Mouse (Mus musculus) Muller cell, postnatal 12 days (primary cell): ENCODE results near the gene Tmtc1.

ENCODE experiments used
- DNase-seq: peaks from one replicate; pipeline ENCODE4 v3.0.0-alpha.2; 2015; ENCODE audit errors: inconsistent ontology term

Gene Tmtc1

DNA sequence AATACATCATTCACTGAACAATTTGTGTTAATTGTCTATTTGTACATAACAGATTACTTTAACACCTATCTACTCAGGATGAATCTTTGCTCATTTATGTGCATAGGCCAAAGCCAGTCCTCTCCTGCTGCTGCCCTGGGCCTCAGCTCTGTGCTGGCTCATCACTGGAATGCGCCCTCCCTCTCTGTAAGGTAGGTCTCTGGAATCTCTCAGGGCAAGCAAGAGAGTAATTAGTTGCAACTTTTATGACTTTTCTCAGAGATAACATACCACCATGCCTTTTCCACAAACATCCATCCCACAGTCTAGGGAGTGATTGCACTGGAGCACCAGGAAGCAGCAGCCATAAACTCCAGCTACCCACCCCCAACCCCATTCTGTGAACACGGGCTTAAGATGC is 70.7 kb downstream of the Tmtc1 start:
- no peak for DNase-seq

DNA sequence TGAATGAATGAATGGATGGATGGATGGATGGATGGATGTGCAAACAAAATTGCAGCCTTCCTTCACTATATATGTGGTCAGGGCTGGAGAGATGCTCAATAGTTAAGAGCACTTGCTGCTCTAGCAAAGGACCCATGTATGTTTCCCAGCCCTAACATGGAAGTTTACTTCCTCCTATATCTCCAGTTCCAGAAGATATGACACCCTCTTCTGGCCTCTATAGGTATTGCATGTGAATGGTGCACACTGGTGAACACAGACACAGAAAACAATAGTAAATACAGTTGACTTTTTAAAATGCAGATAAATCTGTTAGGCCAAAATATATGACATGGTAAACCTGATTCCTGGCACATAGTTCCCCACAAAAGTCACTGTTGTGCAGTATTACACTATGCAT is 73.0 kb downstream of the Tmtc1 start:
- DNase-seq: no peak

- no peak for DNase-seq
Observed at GRCm38 (mm10) chr6:148367094-148367539, 77.1 kb downstream of the Tmtc1 start.

DNA sequence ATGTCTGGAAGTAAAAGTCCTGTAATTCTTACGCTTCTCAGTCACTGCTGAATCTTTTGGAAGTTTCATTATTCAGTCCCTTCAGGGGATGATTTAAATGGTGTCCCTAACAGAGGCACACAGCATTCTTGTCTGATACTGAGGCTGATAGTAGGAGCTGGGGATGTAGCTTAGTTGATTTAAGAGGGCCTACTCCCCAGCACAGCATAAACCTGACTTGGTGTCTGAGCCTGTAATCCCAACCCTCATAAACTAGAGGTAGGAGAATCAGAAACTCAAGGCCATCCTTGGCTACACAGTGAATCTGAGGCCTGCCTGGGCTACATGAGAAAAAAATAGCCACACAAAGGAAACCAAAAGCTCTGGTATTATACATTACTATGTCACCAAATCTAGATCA is 77.6 kb downstream of the Tmtc1 start:
- no peak for DNase-seq

DNA sequence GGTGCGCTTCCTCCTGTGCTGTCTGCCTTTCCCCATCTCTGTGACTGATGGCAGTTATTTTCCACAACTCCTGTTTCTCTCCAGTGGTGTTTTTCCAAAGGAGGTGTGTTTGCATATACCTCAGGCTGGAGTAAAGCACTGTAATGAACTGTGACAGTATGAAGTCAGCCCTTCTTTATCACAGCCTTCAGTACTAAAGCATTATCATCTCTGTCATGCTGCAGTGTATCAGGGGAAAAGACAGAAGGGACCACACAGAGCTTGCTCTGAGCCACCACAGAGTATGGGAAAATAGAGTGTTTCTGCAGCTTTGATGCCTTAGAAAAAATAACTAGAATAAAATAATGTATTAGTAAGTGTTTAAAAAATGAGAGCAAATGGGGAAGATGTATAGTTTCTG is 81.0 kb downstream of the Tmtc1 start:
- DNase-seq: no peak

DNA sequence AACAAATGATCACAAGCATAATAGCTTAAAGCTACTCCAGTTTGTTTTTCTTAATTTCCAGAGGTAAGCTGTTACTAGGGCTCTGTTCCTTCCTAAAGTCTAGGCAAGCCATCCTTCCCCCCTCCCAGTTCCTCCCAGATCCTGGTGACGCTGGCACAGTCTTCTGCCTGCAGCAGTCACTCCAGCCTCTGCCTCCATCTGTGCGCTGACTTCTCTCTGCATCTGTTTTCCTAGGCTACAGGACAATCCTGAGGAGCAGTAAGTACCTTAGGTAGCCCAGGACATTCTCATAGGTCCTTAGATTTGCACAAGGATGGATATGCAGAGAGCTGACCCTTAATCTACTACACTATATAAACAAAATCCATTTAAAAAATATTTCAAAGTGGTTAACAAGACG is 81.7 kb downstream of the Tmtc1 start:
- DNase-seq: no peak

GRCm38 (mm10) chr6:148359348-148359905 is 84.8 kb downstream of the Tmtc1 start:
- DNase-seq: no peak

DNA sequence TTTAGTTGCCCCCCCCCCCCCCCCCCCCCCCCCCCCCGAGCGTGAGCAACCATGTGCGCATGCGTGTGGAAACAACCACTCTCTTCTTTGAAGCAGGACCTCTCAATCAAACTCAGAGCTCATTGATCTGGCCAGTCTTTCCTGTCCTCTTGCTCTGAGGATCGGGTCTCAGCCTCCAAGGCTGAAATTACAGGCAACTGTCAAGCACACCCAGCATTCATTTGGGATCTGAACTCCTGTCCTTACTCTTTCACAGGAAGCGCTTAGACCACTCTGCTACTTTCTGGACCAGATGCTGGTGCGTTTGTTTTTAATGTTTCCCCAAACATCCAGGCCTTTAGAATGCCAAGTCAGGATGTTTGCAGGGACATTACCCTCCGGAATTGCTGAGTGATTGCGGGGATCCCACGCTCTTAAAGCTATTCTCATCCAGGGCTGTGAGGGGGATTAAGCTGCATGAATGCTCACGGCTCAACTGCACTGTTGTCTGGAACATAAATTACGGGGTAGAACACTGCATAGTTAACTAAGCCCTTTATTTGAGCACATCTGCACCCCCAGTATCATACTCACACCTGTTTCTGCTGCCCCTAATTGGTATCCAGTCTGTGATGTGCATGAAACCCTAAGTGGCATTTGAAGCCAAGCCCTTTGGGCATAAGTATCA is 85.5 kb downstream of the Tmtc1 start:
- no peak for DNase-seq

GRCm38 (mm10) chr6:148356141-148356540 is 88.0 kb downstream of the Tmtc1 start:
- DNase-seq: no peak

- DNase-seq: peak; percentile 84
Observed at GRCm38 (mm10) chr6:148354509-148355474, 89.4 kb downstream of the Tmtc1 start.

DNA sequence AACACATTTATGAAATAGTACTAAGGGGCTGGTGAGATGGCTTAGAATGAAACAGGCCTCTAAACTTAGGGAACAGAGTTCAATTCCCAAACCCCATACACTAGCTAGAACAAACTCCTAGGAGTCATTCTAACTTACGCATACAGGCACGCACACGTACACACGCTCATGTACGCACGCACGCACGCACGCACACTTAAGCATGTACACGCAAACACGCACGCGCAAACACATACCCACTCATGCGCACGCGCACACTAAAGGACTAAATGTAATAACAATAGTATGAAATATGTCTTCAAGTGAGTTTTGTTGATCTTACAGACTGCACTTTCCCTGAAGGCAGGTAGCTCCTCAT is 90.1 kb downstream of the Tmtc1 start:
- no peak for DNase-seq

- no peak for DNase-seq
Observed at GRCm38 (mm10) chr6:148345001-148345400, 99.2 kb downstream of the Tmtc1 start.

DNA sequence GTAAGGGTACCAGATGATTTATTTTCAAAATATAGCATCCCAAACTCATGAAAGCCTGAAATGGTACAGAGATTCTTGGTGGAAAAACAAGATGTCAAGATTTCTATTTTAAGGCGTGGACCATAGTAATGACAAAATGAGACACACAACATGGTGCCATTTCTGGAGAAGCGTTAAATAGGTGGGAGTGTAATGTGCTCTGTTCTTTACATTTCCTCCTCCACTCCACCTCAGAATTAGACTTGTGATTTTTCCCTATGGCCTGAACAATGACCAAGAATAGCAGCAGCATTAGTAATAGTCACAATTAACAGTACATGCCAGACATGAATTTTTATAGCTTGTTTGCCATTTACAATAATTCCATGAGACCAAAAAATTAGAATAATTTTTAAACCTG is 102.0 kb downstream of the Tmtc1 start:
- no peak for DNase-seq

- no peak for DNase-seq
Observed at GRCm38 (mm10) chr6:148341765-148342164, 102.4 kb downstream of the Tmtc1 start.

GRCm38 (mm10) chr6:148338326-148338957 is 105.7 kb downstream of the Tmtc1 start:
- DNase-seq: no peak

DNA sequence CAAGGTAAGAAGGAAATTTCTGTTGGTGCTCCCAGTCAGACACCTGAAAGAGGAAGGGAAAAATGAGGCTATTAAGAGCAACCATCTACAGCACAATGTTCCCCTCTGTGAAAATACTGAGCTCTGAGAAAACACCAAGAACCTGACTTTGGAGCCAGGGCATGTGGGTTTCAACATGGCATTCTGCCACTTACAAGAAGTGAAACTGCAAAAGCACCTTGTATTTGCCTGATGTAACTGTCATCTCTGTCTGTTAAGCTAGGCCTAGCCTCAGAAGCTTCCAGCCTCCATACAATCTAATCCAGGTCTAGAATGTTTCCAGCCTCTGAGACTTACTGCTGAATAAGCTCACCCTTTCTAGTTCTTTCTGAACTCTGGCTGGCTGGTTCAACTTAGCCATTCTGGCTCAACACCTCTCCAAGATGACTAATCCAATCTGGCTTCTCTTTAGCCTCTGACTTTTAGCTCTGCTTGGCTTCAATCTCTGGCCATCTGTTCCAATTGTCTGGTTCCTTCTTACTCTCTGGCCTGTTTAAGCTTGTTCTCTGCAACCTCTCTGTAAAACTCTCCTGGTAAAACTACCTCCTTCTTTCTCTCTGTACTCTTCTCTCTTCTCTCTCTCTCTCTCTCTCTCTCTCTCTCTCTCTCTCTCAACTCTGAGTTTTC is 107.8 kb downstream of the Tmtc1 start:
- DNase-seq: no peak

- no peak for DNase-seq
Observed at GRCm38 (mm10) chr6:148331916-148332315, 112.3 kb downstream of the Tmtc1 start.

DNA sequence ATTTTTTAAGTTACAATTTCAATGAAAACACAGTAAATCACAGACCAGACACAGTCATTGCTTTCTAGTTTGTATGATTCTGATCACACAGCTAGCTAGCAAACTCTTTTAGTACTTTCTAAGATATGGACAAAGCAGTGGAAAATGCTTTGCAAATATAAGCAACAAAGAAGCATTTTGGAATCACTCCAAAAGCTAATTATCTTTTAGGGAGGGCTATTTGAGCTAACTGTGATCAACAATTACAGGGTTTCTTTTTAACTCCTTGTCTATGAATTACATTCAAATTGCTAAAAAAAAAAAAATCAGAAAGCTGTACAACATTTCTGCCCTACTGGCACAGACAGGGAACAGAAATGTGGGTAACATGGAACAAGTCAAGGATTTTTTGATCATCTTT is 114.2 kb downstream of the Tmtc1 start:
- DNase-seq: no peak

- DNase-seq: no peak
Observed at GRCm38 (mm10) chr6:148328928-148329327, 115.3 kb downstream of the Tmtc1 start.

DNA sequence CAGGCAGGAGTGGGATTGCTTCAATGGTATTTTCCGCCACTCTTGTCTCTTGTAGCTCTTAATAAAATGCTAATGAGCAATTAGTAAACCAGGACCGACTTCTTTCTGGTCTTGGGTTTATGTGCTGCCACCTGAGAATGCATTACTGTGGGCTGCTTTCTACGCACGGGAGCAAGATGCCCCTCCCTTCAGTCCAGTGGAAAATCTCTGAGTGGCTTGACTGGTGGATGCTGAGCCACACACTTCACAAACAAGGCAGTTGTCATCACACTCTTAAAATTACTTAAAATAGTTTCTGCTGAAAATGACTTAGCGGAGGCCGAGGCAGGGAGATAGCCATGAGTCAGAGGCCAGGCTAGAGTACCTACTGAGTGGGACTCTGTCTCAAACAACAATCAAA is 116.1 kb downstream of the Tmtc1 start:
- DNase-seq: no peak

- DNase-seq: peak; percentile 56
Observed at GRCm38 (mm10) chr6:148318736-148319135, 125.5 kb downstream of the Tmtc1 start.
